Mouse (Mus musculus) hindbrain, embryonic 11.5 days (tissue): Measurements from ENCODE around the gene Rasgrp1. TPM values are rescaled to one million over a fixed set of nuclear protein-coding genes. Genes with fewer than 3 reads are reported as not detected.

Source experiments
- ATAC-seq: fragments of 200-750 bp; cut with Nextera tagmentation; 2 replicates; pipeline ENCODE4 v1.8.0; 2017; ENCODE audit warnings: mild to moderate bottlenecking, moderate TSS enrichment, moderate library complexity; ENCODE audit not compliant: low FRiP score
- DNase-seq: peaks from one replicate; pipeline ENCODE4 v3.0.0-alpha.2; 2015; ENCODE audit warnings: low spot score
- H3K27ac ChIP-seq: fragments of 300-500 bp; sonication (generic); 2 replicates; pipeline ENCODE4 v1.5.1; 2014; ENCODE audit warnings: mild to moderate bottlenecking, low read depth, low read length
- H3K27me3 ChIP-seq: fragments of 300-500 bp; sonication (generic); 2 replicates; pipeline ENCODE4 v1.6.1; 2014; ENCODE audit warnings: mild to moderate bottlenecking, low read length, moderate library complexity, mixed read lengths; ENCODE audit not compliant: control insufficient read depth, insufficient read depth
- H3K36me3 ChIP-seq: fragments of 300-500 bp; sonication (generic); 2 replicates; pipeline ENCODE4 v1.6.1; 2014; ENCODE audit warnings: mild to moderate bottlenecking, low read length, moderate library complexity, mixed read lengths; ENCODE audit not compliant: control insufficient read depth, insufficient read depth
- H3K4me1 ChIP-seq: fragments of 300-500 bp; sonication (generic); replicated peaks from 2 replicates; pipeline ENCODE4 v1.6.1; 2014; ENCODE audit warnings: low read length, mixed read lengths; ENCODE audit not compliant: control insufficient read depth, insufficient read depth
- H3K4me2 ChIP-seq: fragments of 300-500 bp; sonication (generic); replicated peaks from 2 replicates; pipeline ENCODE4 v1.6.1; 2014; ENCODE audit warnings: mild to moderate bottlenecking, low read depth, low read length
- H3K4me3 ChIP-seq: fragments of 300-500 bp; sonication (generic); 2 replicates; pipeline ENCODE4 v1.5.1; 2014; ENCODE audit warnings: low read depth, low read length
- H3K9ac ChIP-seq: fragments of 300-500 bp; sonication (generic); 2 replicates; pipeline ENCODE4 v1.6.1; 2014; ENCODE audit warnings: low read depth, low read length
- H3K9me3 ChIP-seq: fragments of 300-500 bp; sonication (generic); 2 replicates; pipeline ENCODE4 v1.6.1; 2016; ENCODE audit warnings: low read length; ENCODE audit not compliant: control insufficient read depth
- WGBS: fragments of 180-500 bp; shearing (Covaris S2); extraction: QIAGEN DNeasy Blood & Tissue Kit; methylation state at CpG from one replicate; pipeline ENCODE4 v1.1.7; 2014; 5-methylcytosine and 5-hydroxymethylcytosine counted together
- polyA plus RNA-seq: library from polyadenylated mRNA; unstranded; fragments of >200 nt; fragmentation: Nextera tagmentation; extraction: Ambion mirVana; gene quantifications from 2 replicates; pipeline ENCODE4 v1.2.1, GENCODE M21; 2014

Rasgrp1 gene
- polyA plus RNA-seq, 1 experiment from 2014 or later: 0.74 TPM

- no peak for DNase-seq
- no peak overlapping the region for H3K9ac ChIP-seq
- H3K27ac ChIP-seq: no peak overlapping the region
- no peaks in the 10 kb centered on the region for H3K9me3 ChIP-seq
- no peaks in the 10 kb centered on the region for H3K36me3 ChIP-seq
- no peak overlapping the region for H3K4me2 ChIP-seq
- WGBS: 82% methylated on average over 4 of the region's 4 CpGs
- no peaks in the 10 kb centered on the region for H3K27me3 ChIP-seq
- H3K4me1 ChIP-seq: no peaks in the 10 kb centered on the region
- H3K4me3 ChIP-seq: no peak overlapping the region
- ATAC-seq: no peak
These were observed 100.8 kb downstream of the Rasgrp1 start for GRCm38 (mm10) chr2:117241953-117242352.

GRCm38 (mm10) chr2:117231257-117231656, 111.5 kb downstream of the Rasgrp1 start:
- peak; percentile 91 for DNase-seq
- 0 out of 2 replicates have a peak, but pooled peaks cover 2% of the 10 kb centered on the region for H3K4me1 ChIP-seq
- H3K36me3 ChIP-seq: no peaks in the 10 kb centered on the region
- ATAC-seq: peak; percentile 87
- H3K27ac ChIP-seq: no peak overlapping the region
- 6% methylated on average over 13 of the region's 13 CpGs for WGBS
- H3K27me3 ChIP-seq: no peaks in the 10 kb centered on the region
- no peak overlapping the region for H3K4me3 ChIP-seq
- H3K9me3 ChIP-seq: no peaks in the 10 kb centered on the region
- H3K9ac ChIP-seq: no peak overlapping the region
- no peak overlapping the region for H3K4me2 ChIP-seq

- Histone ChIP-seq H3K4me1 (0 out of 2 replicates have a peak, but pooled peaks cover 2% of the 10 kb centered on the region), H3K9me3 (no peaks in the 10 kb centered on the region), H3K4me2 (no peak overlapping the region), H3K36me3 (no peaks in the 10 kb centered on the region), H3K9ac (no peak overlapping the region), H3K27me3 (no peaks in the 10 kb centered on the region), H3K4me3 (no peak overlapping the region), H3K27ac (no peak overlapping the region)
- ATAC-seq: no peak
- DNase-seq: no peak
- WGBS: 82% methylated on average over 7 of the region's 7 CpGs
These were observed 112.5 kb downstream of the Rasgrp1 start for GRCm38 (mm10) chr2:117230261-117230660.

Other genes starting within 250 kb of the Rasgrp1 start
- 17.8 and 23.3 TPM in 2 replicates for gene Spred1, start 221.6 kb downstream of the Rasgrp1 start, polyA plus RNA-seq
- gene Fam98b, start 93.3 kb downstream of the Rasgrp1 start, polyA plus RNA-seq: 9.2 and 13.0 TPM in 2 replicates